Mouse (Mus musculus) spleen, adult 2 months (tissue): ENCODE data around the gene Rasgrp3. TPM values are rescaled to one million over a fixed set of nuclear protein-coding genes. Genes with fewer than 3 reads are reported as not detected.

ENCODE experiments used
- DNase-seq, 2 experiments: peaks; one replicate each; pipeline versions ENCODE4 v3.0.0 to v3.0.0-alpha.2; 2012 to 2021; ENCODE audit warnings: low spot score in 2 of 2, low read depth in 1 of 2
- H3K27ac ChIP-seq: fragments of 200-500 bp; 2 replicates; pipeline ENCODE4 v1.5.1; 2012; ENCODE audit warnings: low read length, inconsistent platforms; ENCODE audit not compliant: insufficient read depth
- H3K27me3 ChIP-seq: fragments of 200-500 bp; 2 replicates; pipeline ENCODE4 v1.6.1; 2012; ENCODE audit warnings: mild to moderate bottlenecking, moderate library complexity, low read length, inconsistent platforms; ENCODE audit not compliant: control insufficient read depth, insufficient read depth
- H3K36me3 ChIP-seq: fragments of 200-500 bp; 2 replicates; pipeline ENCODE4 v1.6.1; 2012; ENCODE audit warnings: mild to moderate bottlenecking, low read length, inconsistent platforms; ENCODE audit not compliant: control insufficient read depth, insufficient read depth
- H3K4me1 ChIP-seq: fragments of 200-500 bp; 2 replicates; pipeline ENCODE4 v1.6.1; 2011; ENCODE audit warnings: inconsistent platforms; ENCODE audit not compliant: control insufficient read depth, insufficient read depth, insufficient read length
- H3K4me3 ChIP-seq: fragments of 200-500 bp; 2 replicates; pipeline ENCODE4 v1.5.1; 2011; ENCODE audit warnings: mild to moderate bottlenecking, inconsistent platforms; ENCODE audit not compliant: insufficient read depth, insufficient read length; ENCODE audit errors: extremely low read depth
- CTCF ChIP-seq: fragments of 200-500 bp; IDR thresholded peaks from 2 replicates; pipeline ENCODE4 v1.5.1; 2011; ENCODE audit warnings: mild to moderate bottlenecking, inconsistent platforms; ENCODE audit not compliant: insufficient read depth, insufficient read length, insufficient replicate concordance; ENCODE audit errors: extremely low read depth
- POLR2A ChIP-seq: fragments of 200-500 bp; IDR thresholded peaks from 2 replicates; pipeline ENCODE4 v1.6.1; 2011; ENCODE audit warnings: low read depth, low read length, inconsistent platforms
- WGBS: fragments of 180-500 bp; shearing (Covaris S2); methylation state at CpG from one replicate; pipeline ENCODE4 v1.1.7; 2018; 5-methylcytosine and 5-hydroxymethylcytosine counted together
- polyA plus RNA-seq: library from polyadenylated mRNA; depleted of rRNA; stranded (reverse); fragments of >200 nt; gene quantifications from 2 replicates; pipeline ENCODE4 v1.2.3, GENCODE M21; 2012; rRNA removed

Rasgrp3 gene
- polyA plus RNA-seq, 1 experiment = 9.8 TPM

DNA sequence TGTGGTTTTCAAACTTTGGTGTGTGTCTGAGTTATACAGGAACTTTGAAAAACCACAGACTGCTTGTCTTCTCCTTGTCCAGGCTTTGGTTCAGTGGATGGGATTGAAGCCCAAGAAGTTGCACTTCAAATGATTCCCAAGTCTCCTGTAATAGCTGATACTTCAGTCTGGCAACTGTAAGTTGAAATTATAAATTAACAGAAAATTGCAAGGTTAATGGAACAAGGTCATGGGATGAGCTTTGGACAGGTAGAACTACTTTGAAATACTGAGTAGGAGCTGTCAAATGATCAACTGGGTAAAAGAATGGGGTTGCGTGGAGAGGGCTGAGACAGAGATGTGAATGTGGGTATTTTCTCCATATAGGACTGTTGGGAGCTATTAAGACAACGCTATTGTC is 122.3 kb downstream of the Rasgrp3 start:
- WGBS = 92% methylated on average over 2 of the region's 2 CpGs
- Histone ChIP-seq H3K4me3 (no peak overlapping the region), H3K27me3 (no peaks in the 10 kb centered on the region), H3K27ac (no peak overlapping the region), H3K4me1 (no peaks in the 10 kb centered on the region), H3K36me3 (no peaks in the 10 kb centered on the region)
- TF ChIP-seq CTCF = no peak
- no peak for TF ChIP-seq POLR2A
- no peak for DNase-seq

GRCm38 (mm10) chr17:75575608-75576007 is 139.9 kb downstream of the Rasgrp3 start:
- no peak overlapping the region for H3K27ac ChIP-seq
- H3K4me1 ChIP-seq = no peaks in the 10 kb centered on the region
- H3K36me3 ChIP-seq = no peaks in the 10 kb centered on the region
- no peak for DNase-seq
- no peak overlapping the region for H3K4me3 ChIP-seq
- TF ChIP-seq POLR2A (no peak), CTCF (no peak)
- H3K27me3 ChIP-seq = no peaks in the 10 kb centered on the region
- 77% methylated on average over 7 of the region's 7 CpGs for WGBS

Other genes starting within 250 kb of the Rasgrp3 start
- gene Fam98a, start 116.0 kb downstream of the Rasgrp3 start, polyA plus RNA-seq = 5.6 and 6.1 TPM in 2 replicates